Mouse (Mus musculus): ENCODE measurements around the gene Zfp385b. TPM values are rescaled to one million over a fixed set of nuclear protein-coding genes. Genes with fewer than 3 reads are reported as not detected.
A peak's percentile ranks its signal among the peaks of the same experiment; 100 is the strongest.

The Zfp385b gene
- polyA plus RNA-seq, 1 experiment from 2014 or later: 3.8 TPM

GRCm38 (mm10) chr2:77609452-77609851, 210.0 kb downstream of the Zfp385b start:
- 76% methylated on average over 5 of the region's 5 CpGs for WGBS
- no peaks in the 10 kb centered on the region for H3K4me1 ChIP-seq
- no peak for ATAC-seq (ENCODE audit: low FRiP score)

DNA sequence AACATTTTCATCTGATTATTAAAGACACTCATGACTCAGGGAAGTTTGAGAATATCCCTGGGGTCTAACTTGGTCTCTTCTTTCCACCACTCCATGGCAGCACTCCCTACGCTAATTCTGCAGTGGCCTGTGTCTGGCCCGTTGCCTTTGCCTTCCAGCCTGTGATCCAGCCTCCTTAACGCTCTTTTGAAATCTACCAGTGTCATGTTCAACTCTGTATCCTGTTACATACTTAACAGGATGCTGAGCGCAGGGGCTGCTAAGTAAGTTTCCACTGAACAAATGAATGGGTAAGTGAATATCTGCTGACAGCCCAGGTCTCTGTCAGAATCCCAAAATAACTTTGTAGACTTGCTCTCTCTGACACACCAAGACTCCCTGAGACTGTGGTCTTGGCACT, 210.8 kb downstream of the Zfp385b start:
- Histone ChIP-seq H3K4me1 (no peaks in the 10 kb centered on the region), H3K36me3 (no peaks in the 10 kb centered on the region), H3K27me3 (no peaks in the 10 kb centered on the region), H3K9me3 (replicated peaks) (no peaks in the 10 kb centered on the region), H3K27ac (no peak overlapping the region), H3K9ac (no peak overlapping the region), H3K4me3 (no peak overlapping the region), H3K4me2 (replicated peaks) (no peak overlapping the region)
- WGBS: 80% methylated on average over 4 of the region's 4 CpGs
- no peak for ATAC-seq (ENCODE audit: low FRiP score)

More at GRCm38 (mm10) chr2:77609452-77609851, 210.0 kb downstream of the Zfp385b start:
- no peak overlapping the region for H3K4me3 ChIP-seq
- no peaks in the 10 kb centered on the region for H3K36me3 ChIP-seq
- no peak overlapping the region for H3K27ac ChIP-seq
- H3K9me3 ChIP-seq (replicated peaks): no peaks in the 10 kb centered on the region
- no peak overlapping the region for H3K9ac ChIP-seq
- no peaks in the 10 kb centered on the region for H3K27me3 ChIP-seq
- no peak overlapping the region for H3K4me2 ChIP-seq (replicated peaks)

DNA sequence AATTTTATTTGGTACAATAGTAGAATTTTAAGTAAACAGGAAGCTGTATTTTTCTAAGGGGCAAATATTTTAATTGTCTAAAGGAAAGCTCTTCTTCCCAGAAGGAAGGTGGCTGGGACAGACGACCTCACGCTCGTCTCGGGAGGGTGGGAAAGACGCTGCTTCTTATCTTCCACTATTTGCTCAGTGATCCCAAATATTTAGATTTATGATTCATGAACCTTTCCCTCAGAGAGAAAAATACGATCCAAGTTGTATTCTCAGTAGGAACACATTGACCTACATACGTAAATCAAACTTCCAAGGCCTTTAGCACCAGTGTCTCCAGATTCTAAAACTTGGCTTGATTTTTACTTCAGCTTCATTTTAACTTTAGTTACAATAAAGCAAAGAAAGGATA, 226.0 kb downstream of the Zfp385b start:
- 80% methylated on average over 7 of the region's 7 CpGs for WGBS

DNA sequence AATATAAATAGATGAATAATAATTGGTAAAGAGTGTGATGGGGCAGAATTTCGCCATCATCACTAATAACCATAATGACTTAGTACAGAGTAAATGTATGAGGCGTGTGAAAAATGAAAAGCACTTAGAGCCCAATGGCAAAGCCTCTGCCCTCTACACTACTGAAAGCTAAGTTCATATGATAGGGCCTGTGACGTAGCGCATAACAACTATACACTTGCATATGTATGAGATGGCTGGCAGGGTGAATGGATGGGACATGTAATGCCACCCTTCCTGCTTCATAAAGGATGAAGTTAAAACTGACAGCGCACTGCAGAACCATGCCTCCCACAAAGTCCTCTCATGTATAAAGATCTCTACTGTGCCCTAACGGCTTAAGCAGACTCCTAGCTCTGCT, 226.9 kb downstream of the Zfp385b start:
- H3K4me3 ChIP-seq: no peak overlapping the region
- no peak overlapping the region for H3K27ac ChIP-seq
- WGBS: 74% methylated on average over 6 of the region's 6 CpGs
- no peak overlapping the region for H3K4me2 ChIP-seq (replicated peaks)
- no peaks in the 10 kb centered on the region for H3K4me1 ChIP-seq
- ATAC-seq (ENCODE audit: low FRiP score): no peak
- H3K27me3 ChIP-seq: no peaks in the 10 kb centered on the region
- no peaks in the 10 kb centered on the region for H3K36me3 ChIP-seq
- H3K9me3 ChIP-seq (replicated peaks): peaks cover under 1% of the 10 kb centered on the region; the same call in 1 of the 2 replicates
- H3K9ac ChIP-seq: no peak overlapping the region

More for the DNA sequence above, 226.0 kb downstream of the Zfp385b start:
- Histone ChIP-seq H3K36me3 (no peaks in the 10 kb centered on the region), H3K27ac (no peak overlapping the region), H3K4me3 (no peak overlapping the region), H3K4me2 (replicated peaks) (no peak overlapping the region), H3K27me3 (no peaks in the 10 kb centered on the region), H3K4me1 (no peaks in the 10 kb centered on the region), H3K9me3 (replicated peaks) (no peaks in the 10 kb centered on the region), H3K9ac (no peak overlapping the region)
- ATAC-seq (ENCODE audit: low FRiP score): no peak

GRCm38 (mm10) chr2:77589205-77589901, 230.1 kb downstream of the Zfp385b start:
- H3K27ac ChIP-seq: no peak overlapping the region
- 0 out of 2 replicates have a peak, but pooled peaks have one; percentile 38 for ATAC-seq (ENCODE audit: low FRiP score)
- WGBS: 80% methylated on average over 12 of the region's 12 CpGs
- no peak overlapping the region for H3K9ac ChIP-seq
- H3K27me3 ChIP-seq: no peaks in the 10 kb centered on the region
- H3K9me3 ChIP-seq (replicated peaks): peaks cover 6% of the 10 kb centered on the region; the same call in 1 of the 2 replicates
- H3K4me2 ChIP-seq (replicated peaks): no peak overlapping the region
- H3K4me1 ChIP-seq: no peaks in the 10 kb centered on the region
- H3K36me3 ChIP-seq: no peaks in the 10 kb centered on the region
- H3K4me3 ChIP-seq: no peak overlapping the region

GRCm38 (mm10) chr2:77587387-77587786, 232.1 kb downstream of the Zfp385b start:
- no peaks in the 10 kb centered on the region for H3K27me3 ChIP-seq
- no peak overlapping the region for H3K9ac ChIP-seq
- WGBS: 83% methylated on average over 4 of the region's 4 CpGs
- no peaks in the 10 kb centered on the region for H3K4me1 ChIP-seq
- peaks cover 6% of the 10 kb centered on the region; the same call in 1 of the 2 replicates for H3K9me3 ChIP-seq (replicated peaks)
- no peaks in the 10 kb centered on the region for H3K36me3 ChIP-seq
- no peak for ATAC-seq (ENCODE audit: low FRiP score)
- no peak overlapping the region for H3K4me2 ChIP-seq (replicated peaks)
- H3K4me3 ChIP-seq: no peak overlapping the region
- H3K27ac ChIP-seq: no peak overlapping the region

GRCm38 (mm10) chr2:77586581-77587360, 232.7 kb downstream of the Zfp385b start:
- no peak overlapping the region for H3K27ac ChIP-seq
- ATAC-seq (ENCODE audit: low FRiP score): no peak
- H3K9ac ChIP-seq: no peak overlapping the region
- peaks cover 6% of the 10 kb centered on the region; the same call in 1 of the 2 replicates for H3K9me3 ChIP-seq (replicated peaks)
- no peaks in the 10 kb centered on the region for H3K27me3 ChIP-seq
- H3K4me1 ChIP-seq: no peaks in the 10 kb centered on the region
- no peak overlapping the region for H3K4me3 ChIP-seq
- WGBS: 73% methylated on average over 4 of the region's 4 CpGs
- H3K4me2 ChIP-seq (replicated peaks): no peak overlapping the region
- H3K36me3 ChIP-seq: no peaks in the 10 kb centered on the region

DNA sequence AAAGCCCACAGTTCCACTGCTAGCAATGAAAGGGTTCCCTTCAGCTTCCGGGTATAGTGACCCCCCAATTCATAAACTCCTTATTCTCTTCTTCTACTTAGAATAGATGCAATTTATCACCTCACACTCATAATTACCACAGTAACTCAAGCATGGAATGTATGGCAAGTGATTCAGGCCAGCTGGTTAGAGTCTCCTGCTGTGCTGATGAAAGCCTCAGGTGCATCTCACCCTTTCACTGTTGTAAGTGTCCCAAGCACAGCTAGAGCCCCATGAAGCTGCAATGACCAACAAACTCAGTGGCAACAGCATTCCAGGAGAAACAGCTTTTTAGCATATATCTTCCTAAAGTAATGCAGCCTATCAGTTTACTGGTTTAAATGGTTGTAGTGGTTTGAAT, 235.9 kb downstream of the Zfp385b start:
- no peaks in the 10 kb centered on the region for H3K27me3 ChIP-seq
- H3K9ac ChIP-seq: no peak overlapping the region
- H3K4me2 ChIP-seq (replicated peaks): no peak overlapping the region
- H3K36me3 ChIP-seq: no peaks in the 10 kb centered on the region
- WGBS: 76% methylated on average over 1 of the region's 1 CpGs
- H3K4me1 ChIP-seq: no peaks in the 10 kb centered on the region
- no peak overlapping the region for H3K4me3 ChIP-seq
- H3K27ac ChIP-seq: no peak overlapping the region
- H3K9me3 ChIP-seq (replicated peaks): peaks cover 6% of the 10 kb centered on the region; the same call in 1 of the 2 replicates
- ATAC-seq (ENCODE audit: low FRiP score): no peak

GRCm38 (mm10) chr2:77576571-77576970, 242.9 kb downstream of the Zfp385b start:
- Histone ChIP-seq H3K9me3 (replicated peaks) (no peaks in the 10 kb centered on the region), H3K27ac (no peak overlapping the region), H3K27me3 (no peaks in the 10 kb centered on the region), H3K4me2 (replicated peaks) (no peak overlapping the region), H3K9ac (no peak overlapping the region), H3K36me3 (no peaks in the 10 kb centered on the region), H3K4me3 (no peak overlapping the region), H3K4me1 (no peaks in the 10 kb centered on the region)
- 74% methylated on average over 1 of the region's 1 CpGs for WGBS
- ATAC-seq (ENCODE audit: low FRiP score): no peak

- Histone ChIP-seq H3K4me2 (replicated peaks) (no peak overlapping the region), H3K27me3 (no peaks in the 10 kb centered on the region), H3K4me1 (no peaks in the 10 kb centered on the region), H3K9me3 (replicated peaks) (no peaks in the 10 kb centered on the region), H3K9ac (no peak overlapping the region), H3K36me3 (no peaks in the 10 kb centered on the region), H3K4me3 (no peak overlapping the region), H3K27ac (no peak overlapping the region)
- 82% methylated on average over 15 of the region's 15 CpGs for WGBS
- ATAC-seq (ENCODE audit: low FRiP score): no peak
These were observed 251.7 kb downstream of the Zfp385b start for GRCm38 (mm10) chr2:77567528-77568435.

DNA sequence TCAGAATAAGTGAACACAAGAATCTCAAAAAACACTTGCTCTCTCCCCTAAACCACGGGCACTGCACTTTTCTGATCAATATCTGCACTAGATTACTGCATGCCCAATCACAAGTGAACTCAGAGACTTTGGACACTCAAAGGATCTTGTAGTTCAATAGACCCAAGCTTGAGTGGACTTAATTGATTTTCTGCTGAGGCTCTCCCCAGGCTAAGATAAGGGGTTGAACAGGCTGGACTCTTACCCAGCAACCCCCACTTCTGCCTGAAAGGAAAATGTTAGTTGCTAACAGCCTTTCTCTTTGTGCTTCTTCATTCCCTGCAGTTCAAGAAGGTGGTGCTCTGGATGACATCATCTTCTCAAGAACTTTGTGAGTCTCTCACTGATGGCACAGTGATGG, 255.7 kb downstream of the Zfp385b start:
- WGBS: 65% methylated on average over 1 of the region's 1 CpGs
- ATAC-seq (ENCODE audit: low FRiP score): no peak
- H3K4me2 ChIP-seq (replicated peaks): no peak overlapping the region
- H3K4me1 ChIP-seq: no peaks in the 10 kb centered on the region
- H3K9me3 ChIP-seq (replicated peaks): no peaks in the 10 kb centered on the region
- no peaks in the 10 kb centered on the region for H3K27me3 ChIP-seq
- H3K4me3 ChIP-seq: no peak overlapping the region
- no peak overlapping the region for H3K27ac ChIP-seq
- no peak overlapping the region for H3K9ac ChIP-seq
- H3K36me3 ChIP-seq: no peaks in the 10 kb centered on the region

DNA sequence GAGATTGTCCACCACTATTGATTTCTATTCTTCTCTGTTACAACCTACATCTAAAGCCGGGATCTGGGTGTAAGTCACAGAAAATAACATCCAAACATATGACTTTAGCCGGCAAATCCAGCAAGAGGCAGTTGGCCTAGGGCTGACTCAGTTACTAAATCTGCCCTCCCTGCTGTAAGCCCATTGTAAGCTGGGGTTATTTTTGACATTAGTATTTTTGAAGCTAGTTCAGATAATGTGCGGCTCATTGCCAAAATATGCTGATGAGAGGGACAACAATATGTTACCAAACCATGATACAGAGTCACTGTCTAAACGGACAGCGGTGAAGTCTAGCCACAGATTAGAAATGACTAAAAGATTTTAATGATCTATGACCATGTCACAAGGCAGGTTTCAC, 257.5 kb downstream of the Zfp385b start:
- Histone ChIP-seq H3K27ac (no peak overlapping the region), H3K9me3 (replicated peaks) (no peaks in the 10 kb centered on the region), H3K9ac (no peak overlapping the region), H3K27me3 (no peaks in the 10 kb centered on the region), H3K4me2 (replicated peaks) (no peak overlapping the region), H3K36me3 (no peaks in the 10 kb centered on the region), H3K4me1 (no peaks in the 10 kb centered on the region), H3K4me3 (no peak overlapping the region)
- WGBS: 89% methylated on average over 5 of the region's 5 CpGs
- no peak for ATAC-seq (ENCODE audit: low FRiP score)
